Mouse (Mus musculus) stomach, postnatal 0 days (tissue): ENCODE results near the gene Dnajb13. TPM values are rescaled to one million over a fixed set of nuclear protein-coding genes. Genes with fewer than 3 reads are reported as not detected.

Source experiments
- ATAC-seq: fragments of 200-750 bp; cut with Nextera tagmentation; 2 replicates; pipeline ENCODE4 v1.8.0; 2017; ENCODE audit not compliant: low FRiP score, low TSS enrichment
- DNase-seq: peaks from one replicate; pipeline ENCODE4 v3.0.0-alpha.2; 2016; ENCODE audit warnings: low spot score
- H3K27ac ChIP-seq: fragments of 300-500 bp; sonication (generic); replicated peaks from 2 replicates; pipeline ENCODE4 v1.5.1; 2014; ENCODE audit warnings: mild to moderate bottlenecking, control low read depth
- H3K27me3 ChIP-seq: fragments of 300-500 bp; sonication (generic); 2 replicates; pipeline ENCODE4 v1.6.1; 2014; ENCODE audit warnings: low read length; ENCODE audit not compliant: control insufficient read depth, insufficient read depth
- H3K36me3 ChIP-seq: fragments of 300-500 bp; sonication (generic); 2 replicates; pipeline ENCODE4 v1.6.1; 2014; ENCODE audit warnings: low read length, mixed read lengths; ENCODE audit not compliant: control insufficient read depth, insufficient read depth
- H3K4me1 ChIP-seq: fragments of 300-500 bp; sonication (generic); replicated peaks from 2 replicates; pipeline ENCODE4 v1.6.1; 2014; ENCODE audit warnings: antibody characterized with exemption; ENCODE audit not compliant: control insufficient read depth, insufficient read depth
- H3K4me2 ChIP-seq: fragments of 300-500 bp; sonication (generic); replicated peaks from 2 replicates; pipeline ENCODE4 v1.6.1; 2014; ENCODE audit warnings: low read depth, mild to moderate bottlenecking, control low read depth, moderate library complexity
- H3K4me3 ChIP-seq: fragments of 300-500 bp; sonication (generic); 2 replicates; pipeline ENCODE4 v1.5.1; 2014; ENCODE audit warnings: low read depth, low read length, control low read depth
- H3K9ac ChIP-seq: fragments of 300-500 bp; sonication (generic); 2 replicates; pipeline ENCODE4 v1.6.1; 2014; ENCODE audit warnings: mild to moderate bottlenecking, low read length, control low read depth, mixed read lengths
- H3K9me3 ChIP-seq: fragments of 300-500 bp; sonication (generic); 2 replicates; pipeline ENCODE4 v1.6.1; 2016; ENCODE audit warnings: low read length; ENCODE audit not compliant: control insufficient read depth
- CTCF ChIP-seq: IDR thresholded peaks from 2 replicates; pipeline ENCODE4 v1.5.1; 2016; ENCODE audit warnings: antibody characterized with exemption, low read depth, mild to moderate bottlenecking, moderate library complexity
- EP300 ChIP-seq: optimal IDR thresholded peaks from 2 replicates; pipeline ENCODE3; 2016; ENCODE audit warnings: antibody characterized with exemption
- WGBS: fragments of 180-500 bp; shearing (Covaris S2); extraction: QIAGEN DNeasy Blood & Tissue Kit; methylation state at CpG from one replicate; pipeline ENCODE4 v1.1.7; 2014; 5-methylcytosine and 5-hydroxymethylcytosine counted together
- polyA plus RNA-seq: library from polyadenylated mRNA; unstranded; fragments of >200 nt; fragmentation: Nextera tagmentation; extraction: Ambion mirVana; gene quantifications from 2 replicates; pipeline ENCODE4 v1.2.1, GENCODE M21; 2015

Gene Dnajb13
- 0.45 and 0.54 TPM in 2 replicates for polyA plus RNA-seq

DNA sequence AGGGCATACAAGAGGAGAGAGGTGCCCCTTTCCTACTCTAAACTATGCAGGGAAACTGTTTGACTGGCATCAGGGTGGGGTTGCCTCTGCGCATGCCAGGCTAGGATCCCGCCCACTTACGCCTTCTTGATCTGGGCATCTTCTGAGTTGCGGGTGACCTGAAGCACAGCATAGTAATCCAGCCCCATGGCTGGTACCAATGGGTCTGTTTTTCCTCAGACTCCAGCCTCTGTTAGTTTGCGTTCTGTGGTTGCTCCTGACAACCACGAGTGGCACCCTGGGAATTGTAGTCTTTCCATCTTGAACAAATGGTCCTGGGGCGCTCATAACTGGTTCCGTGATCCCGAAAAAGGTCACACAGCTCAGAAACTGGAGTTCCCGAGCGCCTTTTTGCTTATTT, at the start of gene Dnajb13:
Gene Dnajb13 (minus strand): TSS at position 388 of the 400 bp plus-strand sequence.
- TF ChIP-seq EP300, result no peak
- no peak for TF ChIP-seq CTCF
- H3K27ac ChIP-seq, result no peak within 1 kb of the TSS
- WGBS, result 46% methylated on average over 11 of the region's 11 CpGs
- no peak within 1 kb of the TSS for H3K4me2 ChIP-seq
- no peaks in the 10 kb centered on the region for H3K36me3 ChIP-seq
- no peaks in the 10 kb centered on the region for H3K9me3 ChIP-seq
- no peaks in the 10 kb centered on the region for H3K4me1 ChIP-seq
- DNase-seq, result peak; percentile 24
- no peaks in the 10 kb centered on the region for H3K27me3 ChIP-seq
- no peak within 1 kb of the TSS for H3K4me3 ChIP-seq
- peak; percentile 52 for ATAC-seq
- H3K9ac ChIP-seq, result no peak within 1 kb of the TSS

DNA sequence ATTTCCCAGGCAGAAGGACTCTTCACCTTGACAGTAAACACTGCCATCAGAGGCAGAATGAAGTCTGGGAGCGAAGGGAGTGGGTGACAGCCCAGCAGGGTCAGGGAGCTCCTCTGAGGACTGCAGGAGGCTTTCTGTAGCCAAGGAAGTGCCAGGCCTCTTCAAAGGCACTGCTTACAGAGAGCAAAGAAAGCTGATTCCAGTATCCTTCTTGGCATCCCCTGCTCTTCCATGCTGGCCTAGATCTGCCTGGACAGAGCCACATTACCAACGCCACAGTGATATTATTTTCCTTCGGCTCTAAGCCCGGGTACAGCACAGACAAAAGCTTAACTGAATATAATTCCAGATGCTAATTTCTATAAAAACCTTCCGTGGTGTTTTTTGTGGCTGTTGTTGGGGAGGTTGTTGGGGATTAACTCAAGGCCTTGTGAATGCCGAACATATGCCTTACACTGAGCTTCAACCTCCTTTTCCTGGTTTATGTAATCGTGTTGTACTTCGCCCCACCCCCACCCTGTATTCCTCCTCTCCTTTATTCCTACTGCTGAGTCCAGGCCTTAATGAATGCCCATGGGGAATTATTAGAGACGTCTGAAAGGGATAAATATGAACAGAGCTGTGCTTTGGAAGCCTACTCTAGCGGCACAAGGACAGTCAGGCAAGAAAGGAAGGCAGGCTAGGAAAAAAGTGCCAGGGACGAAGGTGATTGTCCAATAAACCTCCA, 47.3 kb upstream of the Dnajb13 start:
- WGBS, result 75% methylated on average over 11 of the region's 11 CpGs
- ATAC-seq, result no peak

DNA sequence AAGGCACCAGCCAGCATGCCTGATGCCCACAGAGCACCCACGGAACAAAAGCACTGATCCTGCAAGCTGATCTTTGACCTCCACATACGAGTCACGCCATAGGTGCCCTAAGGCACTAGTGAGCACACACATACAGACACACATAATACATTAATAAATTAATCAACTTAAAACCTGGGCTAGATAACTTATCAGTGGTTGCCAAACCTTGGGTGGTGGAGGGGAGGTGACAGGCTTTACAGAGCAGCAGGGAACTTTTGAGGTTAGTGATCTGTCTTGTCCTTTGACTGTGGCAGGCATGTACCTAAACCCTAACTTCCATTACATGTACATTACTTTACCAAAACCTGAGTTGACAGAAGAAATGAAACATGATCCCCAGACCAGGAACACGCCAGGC, 44.6 kb upstream of the Dnajb13 start:
- no peaks in the 10 kb centered on the region for H3K27me3 ChIP-seq
- H3K9me3 ChIP-seq, result no peaks in the 10 kb centered on the region
- H3K27ac ChIP-seq, result no peak overlapping the region
- DNase-seq (no peak), ATAC-seq (no peak)
- no peaks in the 10 kb centered on the region for H3K4me1 ChIP-seq
- no peak overlapping the region for H3K9ac ChIP-seq
- no peak overlapping the region for H3K4me2 ChIP-seq
- H3K4me3 ChIP-seq, result no peak overlapping the region
- TF ChIP-seq EP300, result no peak
- TF ChIP-seq CTCF, result no peak
- WGBS, result 73% methylated on average over 4 of the region's 4 CpGs
- no peaks in the 10 kb centered on the region for H3K36me3 ChIP-seq

More for the DNA sequence above, 47.3 kb upstream of the Dnajb13 start:
- no peak for DNase-seq
- no peaks in the 10 kb centered on the region for H3K9me3 ChIP-seq
- H3K27me3 ChIP-seq, result no peaks in the 10 kb centered on the region
- H3K9ac ChIP-seq, result no peak overlapping the region
- H3K4me1 ChIP-seq, result no peaks in the 10 kb centered on the region
- H3K4me2 ChIP-seq, result no peak overlapping the region
- no peak overlapping the region for H3K4me3 ChIP-seq
- TF ChIP-seq EP300, result no peak
- no peak for TF ChIP-seq CTCF
- no peak overlapping the region for H3K27ac ChIP-seq
- no peaks in the 10 kb centered on the region for H3K36me3 ChIP-seq

DNA sequence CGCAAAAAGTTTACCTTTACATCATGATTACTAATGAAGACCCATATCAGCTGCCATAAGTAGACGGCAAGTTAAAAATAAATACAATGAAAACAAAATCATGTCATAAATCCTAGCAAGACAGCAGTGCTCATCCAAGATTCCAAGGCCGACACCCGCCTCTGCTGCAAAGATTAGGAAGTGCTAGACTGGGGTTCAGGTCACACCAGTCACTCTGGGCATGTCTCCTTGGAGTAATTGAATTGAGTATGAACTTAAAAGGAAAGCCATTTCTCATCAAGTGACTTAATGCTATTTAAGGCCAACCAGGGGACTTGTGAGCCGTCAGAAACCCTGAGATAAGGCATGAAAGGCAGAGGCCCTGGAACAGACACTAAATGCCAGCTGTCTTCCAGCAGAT, 42.5 kb upstream of the Dnajb13 start:
- TF ChIP-seq CTCF (no peak), EP300 (no peak)
- H3K27me3 ChIP-seq, result no peaks in the 10 kb centered on the region
- ATAC-seq, result no peak
- DNase-seq, result no peak
- H3K4me1 ChIP-seq, result no peaks in the 10 kb centered on the region
- H3K4me2 ChIP-seq, result no peak overlapping the region
- H3K36me3 ChIP-seq, result no peaks in the 10 kb centered on the region
- 68% methylated on average over 5 of the region's 5 CpGs for WGBS
- H3K9me3 ChIP-seq, result no peaks in the 10 kb centered on the region
- no peak overlapping the region for H3K4me3 ChIP-seq
- no peak overlapping the region for H3K27ac ChIP-seq
- H3K9ac ChIP-seq, result no peak overlapping the region

DNA sequence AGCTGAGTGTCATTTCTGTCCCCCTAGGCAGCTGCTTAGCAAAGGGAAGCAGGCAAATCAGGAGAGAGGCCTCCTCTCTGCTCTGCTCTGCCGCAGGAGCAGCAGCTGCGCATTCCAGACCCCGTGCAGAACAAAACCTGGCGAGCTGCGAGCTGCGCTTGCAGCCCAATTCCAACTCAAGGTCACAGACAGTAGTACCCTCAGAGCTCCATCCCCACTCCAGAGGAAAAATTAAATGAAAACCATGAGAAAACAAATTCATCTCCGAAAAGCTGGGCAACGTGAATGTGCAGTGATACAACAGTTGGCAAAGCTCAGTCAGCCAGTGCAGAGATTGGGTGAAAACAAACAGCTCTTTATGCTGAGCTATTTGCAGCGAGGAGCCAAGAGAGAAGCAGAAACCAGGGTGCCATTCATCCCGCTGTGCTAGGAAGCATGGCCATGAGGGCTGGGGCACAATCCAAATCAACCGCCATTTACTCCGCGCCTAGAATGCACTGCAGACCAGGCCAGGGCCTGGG, 40.7 kb upstream of the Dnajb13 start:
- Histone ChIP-seq H3K27ac (peak overlapping the region; percentile 73), H3K4me2 (no peak overlapping the region), H3K4me1 (no peaks in the 10 kb centered on the region), H3K9me3 (no peaks in the 10 kb centered on the region), H3K36me3 (no peaks in the 10 kb centered on the region; the same call in 1 of the 2 replicates), H3K27me3 (no peaks in the 10 kb centered on the region), H3K9ac (no peak overlapping the region), H3K4me3 (no peak overlapping the region)
- TF ChIP-seq EP300 (no peak), CTCF (no peak)
- ATAC-seq (peak; percentile 41), DNase-seq (peak; percentile 42)
- 43% methylated on average over 13 of the region's 13 CpGs for WGBS

DNA sequence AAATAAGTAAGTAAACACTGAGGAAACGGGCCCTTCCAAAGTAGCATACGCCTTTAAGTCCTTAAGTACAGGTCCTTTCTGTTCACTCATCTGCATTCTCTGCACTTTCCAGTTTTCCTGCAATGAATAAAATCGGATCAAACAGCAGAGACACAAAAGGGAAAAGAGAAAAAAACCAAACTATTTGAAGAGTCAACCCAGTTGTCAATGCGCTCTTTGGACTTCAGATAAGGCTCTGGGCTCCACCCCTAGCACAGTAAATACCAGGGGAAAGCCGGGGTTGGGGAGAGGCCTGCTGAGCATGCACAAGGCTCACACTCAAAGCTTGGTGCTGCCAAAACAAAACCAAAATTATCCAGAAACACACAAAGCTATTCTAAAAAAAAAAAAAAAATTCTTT, 40.2 kb upstream of the Dnajb13 start:
- DNase-seq (peak; percentile 71), ATAC-seq (peak; percentile 85)
- Histone ChIP-seq H3K9ac (no peak overlapping the region), H3K4me3 (no peak overlapping the region), H3K9me3 (no peaks in the 10 kb centered on the region), H3K27me3 (no peaks in the 10 kb centered on the region), H3K4me1 (no peaks in the 10 kb centered on the region), H3K36me3 (no peaks in the 10 kb centered on the region; the same call in 1 of the 2 replicates), H3K4me2 (no peak overlapping the region), H3K27ac (no peak overlapping the region; the same call in 1 of the 2 replicates)
- WGBS, result 45% methylated on average over 5 of the region's 5 CpGs
- TF ChIP-seq EP300 (no peak), CTCF (no peak)
